ENCODE assay signal across 8 mouse cellular contexts in genomic region chr4:141599251-141600141, GRCm38 (mm10). TPM values are rescaled to one million over a fixed set of nuclear protein-coding genes. Genes with fewer than 3 reads are reported as not detected.
DNase-seq lines count a peak whose midpoint lies in the region; ATAC-seq and TF ChIP-seq lines count a peak whose summit lies in the region.

No protein-coding gene starts in this region.

- no peak for TF ChIP-seq CTCF in lung, embryonic 14.5 days (IDR thresholded peaks at IDR 0.05; ENCODE audit: low read depth)
- no peak for TF ChIP-seq CTCF in liver, embryonic 14.5 days (IDR thresholded peaks at IDR 0.05; ENCODE audit: low read depth)

- H3K4me1 ChIP-seq in lung, embryonic 14.5 days (ENCODE audit: insufficient read depth): peaks cover 17% of the 10 kb centered on the region
- H3K4me1 ChIP-seq in liver, embryonic 14.5 days (replicated peaks; ENCODE audit: control insufficient read depth in 2 of 2, insufficient read depth in 2 of 2, low read length in 1 of 2): no peaks in the 10 kb centered on the region
- H3K4me1 ChIP-seq in stomach, embryonic 15.5 days: peaks cover 36% of the 10 kb centered on the region

- H3K9me3 ChIP-seq in lung, embryonic 14.5 days (ENCODE audit: low read depth, low read length): no peaks in the 10 kb centered on the region
- H3K9me3 ChIP-seq in liver, embryonic 14.5 days (ENCODE audit: control insufficient read depth, low read length): no peaks in the 10 kb centered on the region
- no peaks in the 10 kb centered on the region for H3K9me3 ChIP-seq in stomach, embryonic 15.5 days

- H3K27me3 ChIP-seq in lung, embryonic 14.5 days (ENCODE audit: insufficient read depth, low read length): no peaks in the 10 kb centered on the region
- H3K27me3 ChIP-seq in liver, embryonic 14.5 days (ENCODE audit: control insufficient read depth, insufficient read depth, low read length): peaks cover 34% of the 10 kb centered on the region
- no peaks in the 10 kb centered on the region for H3K27me3 ChIP-seq in stomach, embryonic 15.5 days (replicated peaks)

- peak overlapping the region; percentile 87 for H3K9ac ChIP-seq in lung, embryonic 14.5 days
- H3K9ac ChIP-seq in liver, embryonic 14.5 days (replicated peaks): no peak overlapping the region
- H3K9ac ChIP-seq in stomach, embryonic 15.5 days: peak overlapping the region; percentile 77

- H3K36me3 ChIP-seq in lung, embryonic 14.5 days (ENCODE audit: insufficient read depth): peaks cover 10% of the 10 kb centered on the region
- H3K36me3 ChIP-seq in liver, embryonic 14.5 days (replicated peaks; ENCODE audit: control insufficient read depth, insufficient read depth, low read depth): no peaks in the 10 kb centered on the region
- H3K36me3 ChIP-seq in stomach, embryonic 15.5 days: peaks cover 9% of the 10 kb centered on the region

- DNase-seq in lung, embryonic 14.5 days: peak; percentile 67
- DNase-seq in lung, postnatal 25 days (ENCODE audit: low spot score): no peak
- peak; percentile 53 for DNase-seq in embryo, embryonic 10.5 days (ENCODE audit: low spot score)
- DNase-seq in heart, postnatal 4 days: peak; percentile 68
- DNase-seq in liver, embryonic 14.5 days (ENCODE audit: low read depth in 3 of 3, low spot score in 3 of 3): no peak
- DNase-seq in layer of hippocampus, postnatal 14 days (ENCODE audit: low spot score in 2 of 2): no peak

- peak overlapping the region; percentile 74 for H3K4me3 ChIP-seq in lung, embryonic 14.5 days (ENCODE audit: low read depth, low read length)
- H3K4me3 ChIP-seq in liver, embryonic 14.5 days (ENCODE audit: insufficient read depth in 1 of 2, low read depth in 2 of 2, low read length in 2 of 2): peak overlapping the region; percentile 26 to 42
- H3K4me3 ChIP-seq in stomach, embryonic 15.5 days (replicated peaks): peak overlapping the region; percentile 71

- peak overlapping the region; percentile 96 for H3K27ac ChIP-seq in lung, embryonic 14.5 days (ENCODE audit: low read depth)
- H3K27ac ChIP-seq in liver, embryonic 14.5 days: no peak overlapping the region
- H3K27ac ChIP-seq in stomach, embryonic 15.5 days: peak overlapping the region; percentile 94

- ATAC-seq in lung, embryonic 14.5 days (ENCODE audit: insufficient read depth): peak; percentile 10; the same call in 1 of the 2 replicates
- no peak for ATAC-seq in liver, embryonic 14.5 days (ENCODE audit: insufficient read depth)
- peak; percentile 32; the same call in 1 of the 2 replicates for ATAC-seq in stomach, embryonic 15.5 days (ENCODE audit: insufficient read depth, low FRiP score, low read depth)
- ATAC-seq in granulocyte monocyte progenitor cell, adult 5-6 weeks (replicated peaks; ENCODE audit: poor library complexity, severe bottlenecking): no peak

- under 1% methylated on average over 47 of the region's 57 CpGs for WGBS in lung, embryonic 14.5 days
- WGBS in liver, embryonic 14.5 days (ENCODE audit: insufficient replicate concordance): 2% methylated on average over 55 of the region's 57 CpGs
- WGBS in stomach, embryonic 15.5 days: 1% methylated on average over 56 of the region's 57 CpGs

- TF ChIP-seq EP300 in liver, embryonic 14.5 days (IDR thresholded peaks at IDR 0.05; ENCODE audit: low read depth): no peak

- peak overlapping the region; percentile 95 for H3K4me2 ChIP-seq in lung, embryonic 14.5 days
- H3K4me2 ChIP-seq in liver, embryonic 14.5 days (ENCODE audit: low read depth): peak overlapping the region; percentile 56
- H3K4me2 ChIP-seq in stomach, embryonic 15.5 days: peak overlapping the region; percentile 89

RNA-seq across cellular contexts. Expression of gene Fblim1, which starts 6.4 kb away (rescaled TPM):
- polyA plus RNA-seq in lung, embryonic 14.5 days (2014; fragmentation: Nextera tagmentation; extraction: Ambion mirVana): 83.6 and 89.2 TPM in 2 replicates
- 100 to 1,000 TPM; 122 to 145 TPM for total RNA-seq in heart, postnatal 4 days (2021)
- polyA plus RNA-seq in liver, embryonic 14.5 days (2012; rRNA removed): 1.1 and 2.0 TPM in 2 replicates
- polyA plus RNA-seq in liver, embryonic 14.5 days (2014; fragmentation: Nextera tagmentation; extraction: Ambion mirVana): 0.77 and 0.95 TPM in 2 replicates
- polyA plus RNA-seq in stomach, embryonic 15.5 days (2015; fragmentation: Nextera tagmentation; extraction: Ambion mirVana): 71.1 and 77.2 TPM in 2 replicates
- 1 to 10 TPM; 2.4 TPM for total RNA-seq in layer of hippocampus, postnatal 14 days (2021)
- 0.11 and 0.36 TPM in 2 replicates for total RNA-seq in granulocyte monocyte progenitor cell, adult 5-6 weeks (2014; fragmentation: Nextera tagmentation)
- total RNA-seq in granulocyte monocyte progenitor cell, adult 5-6 weeks (2017): not detected in 2 replicates

RNA-seq across cellular contexts. Expression of gene Tmem82, which starts 18.9 kb away (rescaled TPM):
- 0.38 and 0.50 TPM in 2 replicates for polyA plus RNA-seq in lung, embryonic 14.5 days (2014; fragmentation: Nextera tagmentation; extraction: Ambion mirVana)
- 1 to 10 TPM; 3.1 to 3.2 TPM for total RNA-seq in heart, postnatal 4 days (2021)
- polyA plus RNA-seq in liver, embryonic 14.5 days (2012; rRNA removed): 2.1 and 2.6 TPM in 2 replicates
- polyA plus RNA-seq in liver, embryonic 14.5 days (2014; fragmentation: Nextera tagmentation; extraction: Ambion mirVana): 2.2 and 2.7 TPM in 2 replicates
- polyA plus RNA-seq in stomach, embryonic 15.5 days (2015; fragmentation: Nextera tagmentation; extraction: Ambion mirVana): 4.0 and 6.1 TPM in 2 replicates
- total RNA-seq in layer of hippocampus, postnatal 14 days (2021): 1 to 10 TPM in 1 of 2 experiments, under 1 TPM in 1; 0.35 to 1.6 TPM
- 1.7 and 3.8 TPM in 2 replicates for total RNA-seq in granulocyte monocyte progenitor cell, adult 5-6 weeks (2014; fragmentation: Nextera tagmentation)
- 0.72 TPM in 1 of 2 replicates, not detected in the other for total RNA-seq in granulocyte monocyte progenitor cell, adult 5-6 weeks (2017)

RNA-seq across cellular contexts. Expression of gene Slc25a34, which starts 24.1 kb away (rescaled TPM):
- not detected in 2 replicates for polyA plus RNA-seq in lung, embryonic 14.5 days (2014; fragmentation: Nextera tagmentation; extraction: Ambion mirVana)
- total RNA-seq in heart, postnatal 4 days (2021): 10 to 100 TPM; 32.5 to 33.6 TPM
- 0.03 TPM in 2 replicates for polyA plus RNA-seq in liver, embryonic 14.5 days (2012; rRNA removed)
- polyA plus RNA-seq in liver, embryonic 14.5 days (2014; fragmentation: Nextera tagmentation; extraction: Ambion mirVana): not detected in 2 replicates
- 0.71 and 0.76 TPM in 2 replicates for polyA plus RNA-seq in stomach, embryonic 15.5 days (2015; fragmentation: Nextera tagmentation; extraction: Ambion mirVana)
- total RNA-seq in layer of hippocampus, postnatal 14 days (2021): 1 to 10 TPM; 2.2 to 3.6 TPM
- total RNA-seq in granulocyte monocyte progenitor cell, adult 5-6 weeks (2014; fragmentation: Nextera tagmentation): not detected in 2 replicates
- not detected in 2 replicates for total RNA-seq in granulocyte monocyte progenitor cell, adult 5-6 weeks (2017)

Comparison
In these comparisons a context has a peak if more than half of its experiments do, and no peak if none do; other contexts are left out.
1. DNase-seq: peak in lung, embryonic 14.5 days (single experiment), embryo, embryonic 10.5 days (single experiment) and heart, postnatal 4 days (single experiment); none in lung, postnatal 25 days (single experiment), liver, embryonic 14.5 days (0 of 3) and layer of hippocampus, postnatal 14 days (0 of 2).
2. ATAC-seq: peak in lung, embryonic 14.5 days (single experiment) and stomach, embryonic 15.5 days (single experiment); none in liver, embryonic 14.5 days (single experiment) and granulocyte monocyte progenitor cell, adult 5-6 weeks (single experiment).
3. RNA of gene Fblim1, which starts 6.4 kb away (total RNA-seq): 122 to 145 TPM in heart, postnatal 4 days; 2.4 TPM in layer of hippocampus, postnatal 14 days and 0.11 to 0.36 TPM in granulocyte monocyte progenitor cell, adult 5-6 weeks; every median in the first group is over 10 times any median in the second.
4. RNA of gene Slc25a34, which starts 24.1 kb away (total RNA-seq): 32.5 to 33.6 TPM in heart, postnatal 4 days; 2.2 to 3.6 TPM in layer of hippocampus, postnatal 14 days and not detected in granulocyte monocyte progenitor cell, adult 5-6 weeks; every median in the first group is over 4 times any median in the second.
5. Peak in every context shown above with its lines, with median percentiles within 50 percentile points of each other: H3K4me2 ChIP-seq and H3K4me3 ChIP-seq.